Mouse (Mus musculus) thymus, adult 2 months (tissue): Measurements from ENCODE around the gene Angptl1.

ENCODE experiments used
- CTCF ChIP-seq: fragments of 200-500 bp; IDR thresholded peaks from 2 replicates; pipeline ENCODE4 v1.5.1; 2012; ENCODE audit warnings: mild to moderate bottlenecking, control low read depth, low read length, moderate library complexity, borderline replicate concordance; ENCODE audit not compliant: control insufficient read depth, poor library complexity, insufficient read depth; ENCODE audit errors: extremely low read depth
- POLR2A ChIP-seq: fragments of 200-500 bp; IDR thresholded peaks from 2 replicates; pipeline ENCODE4 v1.6.1; 2012; ENCODE audit warnings: mild to moderate bottlenecking, low read length, control low read depth, moderate library complexity; ENCODE audit not compliant: control insufficient read depth, poor library complexity, insufficient read depth; ENCODE audit errors: extremely low read depth

DNA sequence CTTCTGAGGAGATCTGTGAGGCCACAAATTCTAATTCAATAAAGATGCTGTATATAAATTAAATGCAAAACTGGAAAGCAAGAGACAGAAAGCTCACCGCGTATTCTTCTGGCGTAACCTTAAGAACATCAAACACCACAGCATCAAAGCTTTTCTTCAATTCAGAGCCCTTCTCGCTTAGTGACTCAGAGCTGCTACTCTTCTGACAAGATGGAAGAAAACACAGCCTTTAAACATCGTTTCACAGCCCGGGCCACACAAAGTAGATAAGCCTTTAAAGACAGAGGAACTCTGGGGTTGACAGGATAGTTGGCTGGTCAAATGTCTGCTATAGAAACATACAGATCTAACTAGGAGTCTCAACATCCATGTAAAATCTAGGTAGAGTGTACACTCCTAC is 63.3 kb downstream of the Angptl1 start:
- no peak for TF ChIP-seq CTCF
- no peak for TF ChIP-seq POLR2A
